Mouse (Mus musculus): ENCODE results near the gene Plxna4. TPM values are rescaled to one million over a fixed set of nuclear protein-coding genes. Genes with fewer than 3 reads are reported as not detected.

The Plxna4 gene
- polyA plus RNA-seq (2017; shearing (Covaris generic)) = 0.02 TPM

DNA sequence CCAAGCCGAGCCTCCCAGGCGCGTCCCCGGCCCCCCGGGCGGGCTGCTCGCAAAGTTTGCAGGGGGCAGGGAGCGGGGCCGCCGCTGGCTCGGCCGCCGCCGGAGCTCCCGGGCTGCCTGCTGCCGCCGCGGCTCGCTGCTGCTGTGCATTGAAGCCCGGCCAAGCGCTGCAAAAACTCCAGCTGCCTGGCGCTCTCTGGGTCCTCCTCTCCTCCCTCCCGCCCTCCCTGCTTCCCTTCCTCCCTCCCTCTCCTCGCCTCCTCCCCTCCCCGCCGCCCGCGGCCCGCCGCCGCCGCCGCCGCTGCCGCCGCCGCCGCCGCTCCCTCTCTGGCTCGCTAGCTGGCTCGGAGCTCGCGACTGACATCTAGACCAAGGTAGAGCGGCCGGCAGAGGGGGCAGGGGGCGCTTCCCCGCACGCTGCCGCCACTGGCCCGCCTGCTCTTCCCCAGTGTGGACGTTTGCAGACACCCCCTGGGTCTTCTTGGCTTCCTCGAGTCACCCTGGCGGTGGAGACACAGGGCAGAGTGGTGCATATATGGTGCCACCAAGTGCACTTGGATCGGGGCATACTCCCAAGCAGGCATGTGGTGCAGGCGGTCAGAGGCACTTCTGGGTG, at the start of gene Plxna4:
TSS of gene Plxna4 (minus strand) at position 137 of the 616 bp plus-strand sequence.

Measured in CD4-positive, CD25-positive, alpha-beta regulatory T cell (primary cell).